Mouse (Mus musculus): ENCODE data around the gene Ifitm3. TPM values are rescaled to one million over a fixed set of nuclear protein-coding genes. Genes with fewer than 3 reads are reported as not detected.
A peak's percentile ranks its signal among the peaks of the same experiment; 100 is the strongest.
"Not testable (repeated sequence)": the region's sequence is repeated elsewhere in the genome, so short reads cannot be mapped to it uniquely, and the experiment has no call there.

Gene Ifitm3
- polyA plus RNA-seq, 1 experiment from 2014 or later: 50.4 TPM

- no peaks in the 10 kb centered on the region for H3K27me3 ChIP-seq (ENCODE audit: control insufficient read depth, insufficient read depth, low read length)
- H3K9ac ChIP-seq (ENCODE audit: low read length): no peak overlapping the region
- 53% methylated on average over 6 of the region's 9 CpGs for WGBS
- H3K4me2 ChIP-seq (ENCODE audit: low read depth, severe bottlenecking): no peak overlapping the region
- H3K4me3 ChIP-seq (ENCODE audit: low read depth, low read length): no peak overlapping the region
- peak; percentile 33 for DNase-seq (ENCODE audit: low spot score)
- no peaks in the 10 kb centered on the region for H3K9me3 ChIP-seq (ENCODE audit: control insufficient read depth, low read length)
- peak; percentile 20; the same call in 1 of the 2 replicates for ATAC-seq (ENCODE audit: insufficient number of reproducible peaks, low FRiP score, low TSS enrichment, low read depth)
- peaks cover 6% of the 10 kb centered on the region for H3K4me1 ChIP-seq (ENCODE audit: control insufficient read depth, insufficient read depth, low read length)
- peak overlapping the region; percentile 52; the same call in 1 of the 2 replicates for H3K27ac ChIP-seq (replicated peaks; ENCODE audit: low read depth, low read length)
- H3K36me3 ChIP-seq (ENCODE audit: control insufficient read depth, insufficient read depth, low read length): no peaks in the 10 kb centered on the region
Measured at GRCm38 (mm10) chr7:141040867-141041606, 30.5 kb upstream of the Ifitm3 start.

GRCm38 (mm10) chr7:141039386-141040107 lies 29.0 kb upstream of the Ifitm3 start:
- 95% methylated on average over 4 of the region's 4 CpGs for WGBS
- no peak overlapping the region for H3K4me2 ChIP-seq (ENCODE audit: low read depth, severe bottlenecking)
- H3K4me3 ChIP-seq (ENCODE audit: low read depth, low read length): no peak overlapping the region
- H3K9ac ChIP-seq (ENCODE audit: low read length): no peak overlapping the region
- no peak for ATAC-seq (ENCODE audit: insufficient number of reproducible peaks, low FRiP score, low TSS enrichment, low read depth)
- no peaks in the 10 kb centered on the region for H3K9me3 ChIP-seq (ENCODE audit: control insufficient read depth, low read length)
- H3K36me3 ChIP-seq (ENCODE audit: control insufficient read depth, insufficient read depth, low read length): no peaks in the 10 kb centered on the region
- H3K4me1 ChIP-seq (ENCODE audit: control insufficient read depth, insufficient read depth, low read length): peaks cover 6% of the 10 kb centered on the region
- H3K27ac ChIP-seq (replicated peaks; ENCODE audit: low read depth, low read length): no peak overlapping the region
- no peaks in the 10 kb centered on the region for H3K27me3 ChIP-seq (ENCODE audit: control insufficient read depth, insufficient read depth, low read length)
- DNase-seq (ENCODE audit: low spot score): no peak

GRCm38 (mm10) chr7:141038090-141039032 lies 27.8 kb upstream of the Ifitm3 start:
- Histone ChIP-seq H3K36me3 (ENCODE audit: control insufficient read depth, insufficient read depth, low read length) (no peaks in the 10 kb centered on the region), H3K9ac (ENCODE audit: low read length) (no peak overlapping the region), H3K27me3 (ENCODE audit: control insufficient read depth, insufficient read depth, low read length) (no peaks in the 10 kb centered on the region), H3K4me3 (ENCODE audit: low read depth, low read length) (no peak overlapping the region), H3K27ac (replicated peaks; ENCODE audit: low read depth, low read length) (no peak overlapping the region), H3K4me2 (ENCODE audit: low read depth, severe bottlenecking) (no peak overlapping the region), H3K4me1 (ENCODE audit: control insufficient read depth, insufficient read depth, low read length) (peaks cover 8% of the 10 kb centered on the region), H3K9me3 (ENCODE audit: control insufficient read depth, low read length) (no peaks in the 10 kb centered on the region)
- no peak for ATAC-seq (ENCODE audit: insufficient number of reproducible peaks, low FRiP score, low TSS enrichment, low read depth)
- no peak for DNase-seq (ENCODE audit: low spot score)
- WGBS: 72% methylated on average over 20 of the region's 21 CpGs

GRCm38 (mm10) chr7:141036624-141037023 lies 26.1 kb upstream of the Ifitm3 start:
- not testable (repeated sequence) for H3K4me2 ChIP-seq (ENCODE audit: low read depth, severe bottlenecking); H3K27ac ChIP-seq (replicated peaks; ENCODE audit: low read depth, low read length); DNase-seq (ENCODE audit: low spot score); H3K4me3 ChIP-seq (ENCODE audit: low read depth, low read length); H3K9ac ChIP-seq (ENCODE audit: low read length); ATAC-seq (ENCODE audit: insufficient number of reproducible peaks, low FRiP score, low TSS enrichment, low read depth); H3K9me3 ChIP-seq (ENCODE audit: control insufficient read depth, low read length); H3K27me3 ChIP-seq (ENCODE audit: control insufficient read depth, insufficient read depth, low read length); H3K36me3 ChIP-seq (ENCODE audit: control insufficient read depth, insufficient read depth, low read length); H3K4me1 ChIP-seq (ENCODE audit: control insufficient read depth, insufficient read depth, low read length)
- 88% methylated on average over 1 of the region's 2 CpGs for WGBS

GRCm38 (mm10) chr7:141032458-141033167 lies 22.0 kb upstream of the Ifitm3 start:
- DNase-seq (ENCODE audit: low spot score) (no peak), ATAC-seq (ENCODE audit: insufficient number of reproducible peaks, low FRiP score, low TSS enrichment, low read depth) (no peak)
- H3K27me3 ChIP-seq (ENCODE audit: control insufficient read depth, insufficient read depth, low read length): no peaks in the 10 kb centered on the region
- no peaks in the 10 kb centered on the region for H3K9me3 ChIP-seq (ENCODE audit: control insufficient read depth, low read length)
- no peak overlapping the region for H3K4me3 ChIP-seq (ENCODE audit: low read depth, low read length)
- H3K36me3 ChIP-seq (ENCODE audit: control insufficient read depth, insufficient read depth, low read length): no peaks in the 10 kb centered on the region
- no peak overlapping the region for H3K27ac ChIP-seq (replicated peaks; ENCODE audit: low read depth, low read length)
- H3K9ac ChIP-seq (ENCODE audit: low read length): no peak overlapping the region
- no peak overlapping the region for H3K4me2 ChIP-seq (ENCODE audit: low read depth, severe bottlenecking)
- 75% methylated on average over 9 of the region's 9 CpGs for WGBS
- H3K4me1 ChIP-seq (ENCODE audit: control insufficient read depth, insufficient read depth, low read length): peaks cover 3% of the 10 kb centered on the region; the same call in 1 of the 2 replicates

- DNase-seq (ENCODE audit: low spot score): no peak
- H3K4me1 ChIP-seq (ENCODE audit: control insufficient read depth, insufficient read depth, low read length): peaks cover 3% of the 10 kb centered on the region; the same call in 1 of the 2 replicates
- no peaks in the 10 kb centered on the region for H3K9me3 ChIP-seq (ENCODE audit: control insufficient read depth, low read length)
- H3K4me2 ChIP-seq (ENCODE audit: low read depth, severe bottlenecking): no peak overlapping the region
- H3K36me3 ChIP-seq (ENCODE audit: control insufficient read depth, insufficient read depth, low read length): no peaks in the 10 kb centered on the region
- ATAC-seq (ENCODE audit: insufficient number of reproducible peaks, low FRiP score, low TSS enrichment, low read depth): no peak
- H3K27me3 ChIP-seq (ENCODE audit: control insufficient read depth, insufficient read depth, low read length): no peaks in the 10 kb centered on the region
- no peak overlapping the region for H3K9ac ChIP-seq (ENCODE audit: low read length)
- WGBS: 64% methylated on average over 3 of the region's 3 CpGs
- H3K27ac ChIP-seq (replicated peaks; ENCODE audit: low read depth, low read length): no peak overlapping the region
- no peak overlapping the region for H3K4me3 ChIP-seq (ENCODE audit: low read depth, low read length)
Measured at GRCm38 (mm10) chr7:141030390-141030789, 19.8 kb upstream of the Ifitm3 start.

- Histone ChIP-seq H3K4me3 (ENCODE audit: low read depth, low read length) (no peak within 1 kb of the TSS), H3K36me3 (ENCODE audit: control insufficient read depth, insufficient read depth, low read length) (no peaks in the 10 kb centered on the region), H3K27me3 (ENCODE audit: control insufficient read depth, insufficient read depth, low read length) (no peaks in the 10 kb centered on the region), H3K27ac (replicated peaks; ENCODE audit: low read depth, low read length) (no peak within 1 kb of the TSS), H3K9me3 (ENCODE audit: control insufficient read depth, low read length) (no peaks in the 10 kb centered on the region), H3K4me1 (ENCODE audit: control insufficient read depth, insufficient read depth, low read length) (peaks cover 3% of the 10 kb centered on the region; the same call in 1 of the 2 replicates), H3K4me2 (ENCODE audit: low read depth, severe bottlenecking) (no peak within 1 kb of the TSS), H3K9ac (ENCODE audit: low read length) (no peak within 1 kb of the TSS)
- ATAC-seq (ENCODE audit: insufficient number of reproducible peaks, low FRiP score, low TSS enrichment, low read depth) (no peak), DNase-seq (ENCODE audit: low spot score) (no peak)
- WGBS: 91% methylated on average over 2 of the region's 2 CpGs
Measured at GRCm38 (mm10) chr7:141028831-141029230, 18.3 kb upstream of the Ifitm3 start, which contains the start of gene Gm17387. Gm17387 (plus strand) TSS chr7:141029131.

Data from limb, embryonic 11.5 days (tissue).